Mouse (Mus musculus): Measurements from ENCODE around the gene Spout1. TPM values are rescaled to one million over a fixed set of nuclear protein-coding genes. Genes with fewer than 3 reads are reported as not detected.
"Not testable (repeated sequence)": the region's sequence is repeated elsewhere in the genome, so short reads cannot be mapped to it uniquely, and the experiment has no call there.

Gene Spout1
- polyA plus RNA-seq, 1 experiment from 2014 or later, result 62.7 TPM

- peak overlapping the region; percentile 90; the same call in 1 of the 2 replicates for H3K27ac ChIP-seq (ENCODE audit: low read length)
- ATAC-seq (ENCODE audit: insufficient read depth, low FRiP score), result no peak
Observed at GRCm38 (mm10) chr2:30134928-30135620, 43.2 kb downstream of the Spout1 start.

GRCm38 (mm10) chr2:30134378-30134711 is 43.9 kb downstream of the Spout1 start:
- ATAC-seq (ENCODE audit: insufficient read depth, low FRiP score), result no peak
- H3K4me1 ChIP-seq (ENCODE audit: control insufficient read depth, insufficient read depth, low read length), result peaks cover 21% of the 10 kb centered on the region
- peak overlapping the region; percentile 76 for H3K4me2 ChIP-seq (ENCODE audit: low read depth, low read length)
- no peaks in the 10 kb centered on the region for H3K27me3 ChIP-seq (ENCODE audit: control insufficient read depth, insufficient read depth, low read length)
- no peaks in the 10 kb centered on the region for H3K9me3 ChIP-seq (replicated peaks; ENCODE audit: control insufficient read depth, low read length)
- peak overlapping the region; percentile 90 for H3K27ac ChIP-seq (ENCODE audit: low read length)
- WGBS, result 20% methylated on average over 6 of the region's 6 CpGs
- peak overlapping the region; percentile 90 for H3K4me3 ChIP-seq (replicated peaks; ENCODE audit: low read length)
- H3K36me3 ChIP-seq (ENCODE audit: control insufficient read depth, insufficient read depth, low read length), result no peaks in the 10 kb centered on the region
- H3K9ac ChIP-seq (ENCODE audit: low read length), result peak overlapping the region; percentile 88

More at GRCm38 (mm10) chr2:30134928-30135620, 43.2 kb downstream of the Spout1 start:
- peaks cover 21% of the 10 kb centered on the region for H3K4me1 ChIP-seq (ENCODE audit: control insufficient read depth, insufficient read depth, low read length)
- H3K9ac ChIP-seq (ENCODE audit: low read length), result peak overlapping the region; percentile 88
- WGBS, result 62% methylated on average over 10 of the region's 10 CpGs
- H3K27me3 ChIP-seq (ENCODE audit: control insufficient read depth, insufficient read depth, low read length), result no peaks in the 10 kb centered on the region
- H3K9me3 ChIP-seq (replicated peaks; ENCODE audit: control insufficient read depth, low read length), result no peaks in the 10 kb centered on the region
- H3K36me3 ChIP-seq (ENCODE audit: control insufficient read depth, insufficient read depth, low read length), result no peaks in the 10 kb centered on the region
- peak overlapping the region; percentile 90 for H3K4me3 ChIP-seq (replicated peaks; ENCODE audit: low read length)
- peak overlapping the region; percentile 76 for H3K4me2 ChIP-seq (ENCODE audit: low read depth, low read length)

GRCm38 (mm10) chr2:30133613-30134377 is 44.5 kb downstream of the Spout1 start, which contains the start of gene Tbc1d13:
Gene Tbc1d13, plus strand, starts transcription at chr2:30133746.
- Histone ChIP-seq H3K27ac (ENCODE audit: low read length) (peak within 1 kb of the TSS; percentile 90), H3K9me3 (replicated peaks; ENCODE audit: control insufficient read depth, low read length) (no peaks in the 10 kb centered on the region), H3K36me3 (ENCODE audit: control insufficient read depth, insufficient read depth, low read length) (no peaks in the 10 kb centered on the region), H3K4me1 (ENCODE audit: control insufficient read depth, insufficient read depth, low read length) (peaks cover 21% of the 10 kb centered on the region), H3K4me2 (ENCODE audit: low read depth, low read length) (peak within 1 kb of the TSS; percentile 76), H3K27me3 (ENCODE audit: control insufficient read depth, insufficient read depth, low read length) (no peaks in the 10 kb centered on the region), H3K4me3 (replicated peaks; ENCODE audit: low read length) (peak within 1 kb of the TSS; percentile 90), H3K9ac (ENCODE audit: low read length) (peak within 1 kb of the TSS; percentile 88)
- ATAC-seq (ENCODE audit: insufficient read depth, low FRiP score), result peak; percentile 96
- under 1% methylated on average over 46 of the region's 46 CpGs for WGBS

- WGBS, result 15% methylated on average over 16 of the region's 16 CpGs
- peak overlapping the region; percentile 90 for H3K4me3 ChIP-seq (replicated peaks; ENCODE audit: low read length)
- H3K27me3 ChIP-seq (ENCODE audit: control insufficient read depth, insufficient read depth, low read length), result no peaks in the 10 kb centered on the region
- H3K27ac ChIP-seq (ENCODE audit: low read length), result peak overlapping the region; percentile 90
- H3K4me2 ChIP-seq (ENCODE audit: low read depth, low read length), result peak overlapping the region; percentile 76
- H3K4me1 ChIP-seq (ENCODE audit: control insufficient read depth, insufficient read depth, low read length), result peaks cover 21% of the 10 kb centered on the region
- H3K9me3 ChIP-seq (replicated peaks; ENCODE audit: control insufficient read depth, low read length), result no peaks in the 10 kb centered on the region
- peak overlapping the region; percentile 88 for H3K9ac ChIP-seq (ENCODE audit: low read length)
- H3K36me3 ChIP-seq (ENCODE audit: control insufficient read depth, insufficient read depth, low read length), result no peaks in the 10 kb centered on the region
- no peak for ATAC-seq (ENCODE audit: insufficient read depth, low FRiP score)
Observed at GRCm38 (mm10) chr2:30132801-30133612, 45.3 kb downstream of the Spout1 start.

- not testable (repeated sequence) for H3K36me3 ChIP-seq (ENCODE audit: control insufficient read depth, insufficient read depth, low read length); ATAC-seq (ENCODE audit: insufficient read depth, low FRiP score)
- WGBS, result 56% methylated on average over 5 of the region's 5 CpGs
Observed at GRCm38 (mm10) chr2:30131240-30131639, 47.0 kb downstream of the Spout1 start.

GRCm38 (mm10) chr2:30130156-30130555 is 48.1 kb downstream of the Spout1 start:
- 75% methylated on average over 4 of the region's 4 CpGs for WGBS
- H3K9ac ChIP-seq (ENCODE audit: low read length), result no peak overlapping the region

More at GRCm38 (mm10) chr2:30131240-30131639, 47.0 kb downstream of the Spout1 start:
- not testable (repeated sequence) for H3K9ac ChIP-seq (ENCODE audit: low read length); H3K4me3 ChIP-seq (replicated peaks; ENCODE audit: low read length); H3K4me2 ChIP-seq (ENCODE audit: low read depth, low read length); H3K27me3 ChIP-seq (ENCODE audit: control insufficient read depth, insufficient read depth, low read length); H3K9me3 ChIP-seq (replicated peaks; ENCODE audit: control insufficient read depth, low read length); H3K27ac ChIP-seq (ENCODE audit: low read length)
- peaks cover 21% of the 10 kb centered on the region for H3K4me1 ChIP-seq (ENCODE audit: control insufficient read depth, insufficient read depth, low read length)

GRCm38 (mm10) chr2:30128789-30129188 is 49.5 kb downstream of the Spout1 start:
- Histone ChIP-seq H3K36me3 (ENCODE audit: control insufficient read depth, insufficient read depth, low read length) (no peaks in the 10 kb centered on the region), H3K27me3 (ENCODE audit: control insufficient read depth, insufficient read depth, low read length) (no peaks in the 10 kb centered on the region), H3K27ac (ENCODE audit: low read length) (no peak overlapping the region), H3K4me3 (replicated peaks; ENCODE audit: low read length) (no peak overlapping the region), H3K9me3 (replicated peaks; ENCODE audit: control insufficient read depth, low read length) (no peaks in the 10 kb centered on the region), H3K4me2 (ENCODE audit: low read depth, low read length) (no peak overlapping the region), H3K9ac (ENCODE audit: low read length) (no peak overlapping the region), H3K4me1 (ENCODE audit: control insufficient read depth, insufficient read depth, low read length) (peaks cover 16% of the 10 kb centered on the region)
- 36% methylated on average over 2 of the region's 2 CpGs for WGBS
- no peak for ATAC-seq (ENCODE audit: insufficient read depth, low FRiP score)

More at GRCm38 (mm10) chr2:30130156-30130555, 48.1 kb downstream of the Spout1 start:
- no peaks in the 10 kb centered on the region for H3K9me3 ChIP-seq (replicated peaks; ENCODE audit: control insufficient read depth, low read length)
- no peaks in the 10 kb centered on the region for H3K27me3 ChIP-seq (ENCODE audit: control insufficient read depth, insufficient read depth, low read length)
- no peak overlapping the region for H3K27ac ChIP-seq (ENCODE audit: low read length)
- H3K4me2 ChIP-seq (ENCODE audit: low read depth, low read length), result no peak overlapping the region
- ATAC-seq (ENCODE audit: insufficient read depth, low FRiP score), result no peak
- H3K4me3 ChIP-seq (replicated peaks; ENCODE audit: low read length), result no peak overlapping the region
- peaks cover 20% of the 10 kb centered on the region for H3K4me1 ChIP-seq (ENCODE audit: control insufficient read depth, insufficient read depth, low read length)
- no peaks in the 10 kb centered on the region for H3K36me3 ChIP-seq (ENCODE audit: control insufficient read depth, insufficient read depth, low read length)

GRCm38 (mm10) chr2:30124472-30125274 is 53.6 kb downstream of the Spout1 start, which contains the start of gene Zer1:
Gene Zer1, minus strand, starts transcription at chr2:30124585.
- H3K4me2 ChIP-seq (ENCODE audit: low read depth, low read length), result peak within 1 kb of the TSS; percentile 93

More at GRCm38 (mm10) chr2:30124472-30125274, 53.6 kb downstream of the Spout1 start, which contains the start of gene Zer1:
- Histone ChIP-seq H3K4me1 (ENCODE audit: control insufficient read depth, insufficient read depth, low read length) (peaks cover 13% of the 10 kb centered on the region), H3K27ac (ENCODE audit: low read length) (peak within 1 kb of the TSS; percentile 89), H3K27me3 (ENCODE audit: control insufficient read depth, insufficient read depth, low read length) (no peaks in the 10 kb centered on the region), H3K9me3 (replicated peaks; ENCODE audit: control insufficient read depth, low read length) (no peaks in the 10 kb centered on the region), H3K4me3 (replicated peaks; ENCODE audit: low read length) (peak within 1 kb of the TSS; percentile 67), H3K36me3 (ENCODE audit: control insufficient read depth, insufficient read depth, low read length) (no peaks in the 10 kb centered on the region), H3K9ac (ENCODE audit: low read length) (peak within 1 kb of the TSS; percentile 94)
- ATAC-seq (ENCODE audit: insufficient read depth, low FRiP score), result peak; percentile 98
- WGBS, result 8% methylated on average over 31 of the region's 31 CpGs
